Comparison of ENCODE assay signal across 8 mouse cellular contexts in genomic region chr9:68016255-68016954, GRCm38 (mm10).
A peak's percentile ranks its signal among the peaks of the same experiment; 100 is the strongest.
DNase-seq lines count a peak whose midpoint lies in the region; ATAC-seq and TF ChIP-seq lines count a peak whose summit lies in the region.

No protein-coding gene starts in this region.

- H3K27me3 ChIP-seq in limb, embryonic 11.5 days (ENCODE audit: control insufficient read depth, insufficient read depth, low read length), result no peaks in the 10 kb centered on the region
- peaks cover 24% of the 10 kb centered on the region for H3K27me3 ChIP-seq in limb, embryonic 10.5 days (ENCODE audit: low read depth, poor library complexity, severe bottlenecking)
- H3K27me3 ChIP-seq in intestine, postnatal 0 days (replicated peaks; ENCODE audit: control insufficient read depth, insufficient read depth, low read length), result no peaks in the 10 kb centered on the region; the same call in 1 of the 2 replicates
- no peaks in the 10 kb centered on the region for H3K27me3 ChIP-seq in neural tube, embryonic 11.5 days (ENCODE audit: control insufficient read depth, insufficient read depth, low read length)

- intact Hi-C loops in left cerebral cortex, postnatal 36 days (cut with DNase I), result loop anchor here (5.0 to 10.0 kb wide), 5 partner anchors 636 to 1468 kb away; partner anchors contain the start of gene Rora

- no peaks in the 10 kb centered on the region for H3K4me1 ChIP-seq in limb, embryonic 11.5 days (ENCODE audit: control insufficient read depth, insufficient read depth, low read length)
- H3K4me1 ChIP-seq in limb, embryonic 10.5 days, result peaks cover 3% of the 10 kb centered on the region; the same call in 1 of the 2 replicates
- no peaks in the 10 kb centered on the region for H3K4me1 ChIP-seq in intestine, postnatal 0 days (replicated peaks; ENCODE audit: control insufficient read depth, insufficient read depth, low read length)
- H3K4me1 ChIP-seq in neural tube, embryonic 11.5 days (ENCODE audit: control insufficient read depth, insufficient read depth, low read length), result no peaks in the 10 kb centered on the region

- no peaks in the 10 kb centered on the region for H3K9me3 ChIP-seq in limb, embryonic 11.5 days (ENCODE audit: control insufficient read depth, low read length)
- no peaks in the 10 kb centered on the region for H3K9me3 ChIP-seq in limb, embryonic 10.5 days (replicated peaks)
- no peaks in the 10 kb centered on the region for H3K9me3 ChIP-seq in intestine, postnatal 0 days (ENCODE audit: control insufficient read depth)
- H3K9me3 ChIP-seq in neural tube, embryonic 11.5 days (ENCODE audit: control insufficient read depth, low read length), result no peaks in the 10 kb centered on the region

- H3K4me3 ChIP-seq in limb, embryonic 11.5 days (ENCODE audit: low read depth, low read length), result no peak overlapping the region
- H3K4me3 ChIP-seq in limb, embryonic 10.5 days, result no peak overlapping the region
- H3K4me3 ChIP-seq in intestine, postnatal 0 days (ENCODE audit: low read depth, low read length), result no peak overlapping the region
- no peak overlapping the region for H3K4me3 ChIP-seq in neural tube, embryonic 11.5 days (ENCODE audit: low read depth, low read length)

- H3K4me2 ChIP-seq in limb, embryonic 11.5 days (ENCODE audit: low read depth, severe bottlenecking), result no peak overlapping the region
- H3K4me2 ChIP-seq in intestine, postnatal 0 days (replicated peaks; ENCODE audit: low read depth), result no peak overlapping the region
- no peak overlapping the region for H3K4me2 ChIP-seq in neural tube, embryonic 11.5 days (ENCODE audit: low read depth)

- DNase-seq in limb, embryonic 11.5 days (ENCODE audit: low spot score), result peak; percentile 41
- no peak for DNase-seq in limb, embryonic 10.5 days (ENCODE audit: low spot score)
- peak; percentile 82 for DNase-seq in cerebellum, postnatal 14 days
- DNase-seq in frontal cortex, postnatal 14 days (ENCODE audit: low spot score in 2 of 2), result peak; percentile 49 to 64
- DNase-seq in left cerebral cortex, postnatal 36 days (ENCODE audit: low spot score in 2 of 2), result peak; percentile 46 to 63
- DNase-seq in neural tube, embryonic 11.5 days (ENCODE audit: low spot score), result peak; percentile 68

- no peak for ATAC-seq in limb, embryonic 11.5 days (ENCODE audit: insufficient number of reproducible peaks, low FRiP score, low TSS enrichment, low read depth)
- no peak for ATAC-seq in intestine, postnatal 0 days
- 0 out of 2 replicates have a peak, but pooled peaks have one; percentile 27 for ATAC-seq in neural tube, embryonic 11.5 days (ENCODE audit: insufficient read depth, low FRiP score, low TSS enrichment)
- no peak for ATAC-seq in megakaryocyte, adult 5-6 weeks (ENCODE audit: poor library complexity, severe bottlenecking)

- TF ChIP-seq CTCF in intestine, postnatal 0 days (IDR thresholded peaks at IDR 0.05; ENCODE audit: low read depth), result peak; percentile 80

- WGBS in limb, embryonic 11.5 days, result 56% methylated on average over 5 of the region's 5 CpGs
- WGBS in limb, embryonic 10.5 days, result 59% methylated on average over 5 of the region's 5 CpGs
- WGBS in intestine, postnatal 0 days, result 45% methylated on average over 5 of the region's 5 CpGs
- WGBS in neural tube, embryonic 11.5 days, result 53% methylated on average over 5 of the region's 5 CpGs

- H3K36me3 ChIP-seq in limb, embryonic 11.5 days (ENCODE audit: control insufficient read depth, insufficient read depth, low read length), result no peaks in the 10 kb centered on the region
- H3K36me3 ChIP-seq in limb, embryonic 10.5 days, result no peaks in the 10 kb centered on the region
- H3K36me3 ChIP-seq in intestine, postnatal 0 days (ENCODE audit: control insufficient read depth, insufficient read depth), result no peaks in the 10 kb centered on the region
- H3K36me3 ChIP-seq in neural tube, embryonic 11.5 days (ENCODE audit: control insufficient read depth, insufficient read depth, low read length), result no peaks in the 10 kb centered on the region

- no peak overlapping the region for H3K27ac ChIP-seq in limb, embryonic 11.5 days (replicated peaks; ENCODE audit: low read depth, low read length)
- H3K27ac ChIP-seq in limb, embryonic 10.5 days, result no peak overlapping the region
- no peak overlapping the region for H3K27ac ChIP-seq in intestine, postnatal 0 days (ENCODE audit: low read depth, low read length)
- H3K27ac ChIP-seq in neural tube, embryonic 11.5 days (ENCODE audit: low read depth, low read length), result no peak overlapping the region

- H3K9ac ChIP-seq in limb, embryonic 11.5 days (ENCODE audit: low read length), result no peak overlapping the region
- H3K9ac ChIP-seq in intestine, postnatal 0 days (ENCODE audit: low read depth, low read length), result no peak overlapping the region
- no peak overlapping the region for H3K9ac ChIP-seq in neural tube, embryonic 11.5 days (ENCODE audit: low read length)
